Mouse (Mus musculus) neural tube, embryonic 13.5 days (tissue): Measurements from ENCODE around the gene Ly6g5b. TPM values are rescaled to one million over a fixed set of nuclear protein-coding genes. Genes with fewer than 3 reads are reported as not detected.

Experiments
- ATAC-seq: fragments of 200-750 bp; cut with Nextera tagmentation; 2 replicates; pipeline ENCODE4 v1.8.0; 2017; ENCODE audit warnings: low read depth, mild to moderate bottlenecking, moderate TSS enrichment, moderate library complexity
- H3K27ac ChIP-seq: fragments of 300-500 bp; sonication (generic); replicated peaks from 2 replicates; pipeline ENCODE4 v1.5.1; 2015; ENCODE audit warnings: moderate library complexity, mild to moderate bottlenecking, inconsistent platforms
- H3K27me3 ChIP-seq: fragments of 300-500 bp; sonication (generic); 2 replicates; pipeline ENCODE4 v1.6.1; 2015; ENCODE audit warnings: mild to moderate bottlenecking, inconsistent platforms
- H3K36me3 ChIP-seq: fragments of 300-500 bp; sonication (generic); 2 replicates; pipeline ENCODE4 v1.6.1; 2015; ENCODE audit warnings: mild to moderate bottlenecking, inconsistent platforms
- H3K4me1 ChIP-seq: fragments of 300-500 bp; sonication (generic); replicated peaks from 2 replicates; pipeline ENCODE4 v1.6.1; 2015; ENCODE audit warnings: inconsistent platforms
- H3K4me2 ChIP-seq: fragments of 300-500 bp; sonication (generic); 2 replicates; pipeline ENCODE4 v1.6.1; 2015; ENCODE audit warnings: inconsistent platforms, mild to moderate bottlenecking, moderate library complexity
- H3K4me3 ChIP-seq: fragments of 300-500 bp; sonication (generic); 2 replicates; pipeline ENCODE4 v1.5.1; 2015; ENCODE audit warnings: mild to moderate bottlenecking, inconsistent platforms
- H3K9ac ChIP-seq: fragments of 300-500 bp; sonication (generic); 2 replicates; pipeline ENCODE4 v1.6.1; 2015; ENCODE audit warnings: moderate library complexity, mild to moderate bottlenecking, inconsistent platforms
- H3K9me3 ChIP-seq: fragments of 300-500 bp; sonication (generic); 2 replicates; pipeline ENCODE4 v1.6.1; 2016; ENCODE audit warnings: inconsistent platforms
- WGBS: fragments of 180-500 bp; shearing (Covaris S2); methylation state at CpG from one replicate; pipeline ENCODE4 v1.1.7; 2015; 5-methylcytosine and 5-hydroxymethylcytosine counted together
- polyA plus RNA-seq: library from polyadenylated mRNA; unstranded; fragments of >200 nt; fragmentation: Nextera tagmentation; extraction: Ambion mirVana; gene quantifications from 2 replicates; pipeline ENCODE4 v1.2.1, GENCODE M21; 2015

The Ly6g5b gene
- 1.4 and 1.7 TPM in 2 replicates for polyA plus RNA-seq

DNA sequence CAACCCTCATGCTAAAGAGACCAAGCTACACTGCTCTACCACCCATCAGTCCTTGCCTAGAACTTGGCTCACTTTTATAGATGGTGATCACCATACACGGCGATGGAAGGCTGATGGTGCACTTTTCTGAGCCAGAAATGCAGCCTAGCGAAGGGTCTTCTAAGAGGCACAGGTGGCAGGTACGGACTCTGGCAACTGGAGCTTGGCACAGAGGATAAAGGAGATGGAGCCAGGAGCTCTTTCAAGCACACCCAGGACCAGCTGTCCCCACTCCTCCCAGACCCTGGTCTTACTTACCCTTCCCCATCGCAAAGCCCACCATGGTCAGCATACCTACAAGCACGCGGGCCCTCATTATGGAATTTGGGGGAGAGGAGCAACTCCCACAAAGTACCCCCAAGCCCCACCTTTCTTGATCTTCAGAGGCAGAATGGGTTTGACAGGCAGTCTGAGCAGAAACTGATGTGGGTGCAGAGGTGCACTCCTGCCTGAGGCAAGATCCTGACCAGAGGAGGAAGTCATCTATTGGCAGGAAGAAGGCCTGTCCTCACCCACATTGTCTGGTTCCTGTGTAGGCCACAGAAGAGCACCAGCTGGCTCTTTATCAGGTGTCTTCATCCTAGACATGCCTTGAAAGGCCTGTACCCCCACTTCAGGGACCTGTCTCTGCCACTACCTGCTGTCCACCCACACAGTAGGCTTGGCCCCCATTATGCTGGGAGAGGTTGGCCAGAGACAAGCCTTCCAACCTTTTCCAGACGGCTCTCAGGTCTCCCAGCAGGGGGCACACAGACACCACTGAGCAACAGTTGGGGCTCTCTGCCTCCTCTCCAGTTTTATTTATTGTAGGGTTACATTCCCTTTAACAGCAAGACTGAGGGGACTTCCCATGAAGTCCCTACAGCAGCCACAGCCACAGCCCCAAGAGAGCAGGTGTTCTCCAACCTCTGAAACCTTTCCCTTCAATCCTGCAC, at the start of gene Ly6g5b:
Gene Ly6g5b, minus strand, starts transcription at position 383 of the 974 bp plus-strand sequence.
- Histone ChIP-seq H3K36me3 (peaks cover 57% of the 10 kb centered on the region), H3K27me3 (no peaks in the 10 kb centered on the region), H3K4me2 (no peak within 1 kb of the TSS), H3K9ac (no peak within 1 kb of the TSS), H3K27ac (no peak within 1 kb of the TSS), H3K9me3 (no peaks in the 10 kb centered on the region), H3K4me3 (no peak within 1 kb of the TSS), H3K4me1 (peaks cover 9% of the 10 kb centered on the region)
- 86% methylated on average over 8 of the region's 8 CpGs for WGBS
- no peak for ATAC-seq

DNA sequence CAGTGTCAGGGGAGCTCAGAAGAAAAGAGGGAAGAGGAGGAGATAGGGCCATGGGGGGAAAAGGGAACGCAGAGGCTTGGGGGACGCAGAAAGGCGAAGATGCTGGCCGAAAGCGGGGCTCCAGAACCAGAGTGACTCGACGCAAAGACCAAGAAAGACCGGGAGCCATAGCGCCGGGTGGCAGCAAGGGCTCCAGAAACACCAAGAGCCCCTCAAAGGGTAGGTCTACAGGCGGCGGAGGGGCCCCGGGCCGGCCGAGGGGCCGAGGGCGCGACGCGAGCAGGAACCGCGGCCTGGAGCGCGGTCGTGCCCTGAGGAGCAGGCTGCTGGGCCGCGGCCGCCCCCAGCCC, 49.0 kb upstream of the Ly6g5b start:
- Histone ChIP-seq H3K27me3 (no peaks in the 10 kb centered on the region), H3K4me2 (peak overlapping the region; percentile 100), H3K36me3 (peaks cover 33% of the 10 kb centered on the region), H3K27ac (peak overlapping the region; percentile 98), H3K9me3 (no peaks in the 10 kb centered on the region), H3K4me1 (peaks cover 43% of the 10 kb centered on the region), H3K9ac (peak overlapping the region; percentile 100), H3K4me3 (peak overlapping the region; percentile 99)
- WGBS: 0% methylated on average over 20 of the region's 28 CpGs
- ATAC-seq: peak; percentile 1; the same call in 1 of the 2 replicates

DNA sequence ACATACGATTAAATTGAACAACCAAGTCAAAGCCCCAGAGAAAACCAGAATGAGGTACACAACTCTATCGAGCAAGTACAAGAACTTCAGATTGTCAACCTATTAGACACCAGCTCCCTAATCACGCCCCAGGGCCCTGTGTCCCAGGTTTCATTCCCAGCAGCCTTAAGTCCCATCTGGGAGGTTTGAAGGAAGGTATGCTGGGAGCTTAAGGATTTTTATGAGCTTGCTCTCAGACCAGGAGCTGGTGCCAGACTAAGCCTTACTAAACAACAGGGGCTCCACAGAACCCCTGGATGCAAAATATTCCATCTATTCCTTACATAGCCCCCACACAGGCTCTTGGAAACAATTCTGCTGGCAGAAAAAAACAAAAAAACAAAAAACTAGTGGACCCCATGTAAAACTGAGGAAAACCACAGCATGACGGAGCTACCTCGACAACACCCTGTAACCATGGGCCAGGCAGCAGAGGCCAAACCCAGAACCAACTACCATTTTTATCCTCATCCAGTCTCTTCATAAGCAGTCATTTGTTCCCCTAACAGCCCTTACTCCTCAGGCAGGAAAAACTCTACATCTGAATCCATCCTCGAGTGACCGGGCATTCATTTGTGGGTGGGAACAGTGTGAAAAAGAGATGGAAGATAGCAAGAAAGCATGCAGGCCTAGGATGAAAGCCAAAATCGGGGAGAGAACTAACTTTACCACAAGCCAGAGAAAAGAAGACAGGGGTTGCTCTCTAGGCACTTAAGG, 48.3 kb upstream of the Ly6g5b start:
- Histone ChIP-seq H3K9me3 (no peaks in the 10 kb centered on the region), H3K4me2 (peak overlapping the region; percentile 100), H3K4me3 (peak overlapping the region; percentile 99), H3K9ac (peak overlapping the region; percentile 100), H3K27ac (peak overlapping the region; percentile 98), H3K36me3 (peaks cover 40% of the 10 kb centered on the region), H3K27me3 (no peaks in the 10 kb centered on the region), H3K4me1 (peaks cover 43% of the 10 kb centered on the region)
- whole genome bisulfite sequencing: 12% methylated on average over 8 of the region's 8 CpGs
- ATAC-seq: no peak

DNA sequence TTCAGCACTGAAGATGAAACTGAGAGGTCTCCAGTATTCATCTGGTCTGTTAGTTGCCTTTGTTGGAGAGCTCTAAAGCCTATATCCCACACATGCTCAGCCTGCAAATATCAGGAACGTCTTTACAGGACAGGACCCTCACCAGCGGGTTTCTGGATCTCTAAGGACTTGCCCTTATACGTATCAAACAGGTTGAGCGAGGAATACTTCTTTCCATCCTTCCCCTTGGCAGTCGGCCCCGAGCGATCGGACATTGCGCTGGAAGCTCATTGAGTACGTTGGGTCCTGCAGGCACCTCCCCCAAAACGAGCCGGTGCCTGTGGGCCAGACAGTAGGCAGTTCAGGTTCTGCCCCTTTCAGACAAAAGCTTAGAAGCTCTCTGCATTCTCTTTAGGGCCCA, 47.5 kb upstream of the Ly6g5b start:
- H3K9me3 ChIP-seq: no peaks in the 10 kb centered on the region
- WGBS: 57% methylated on average over 12 of the region's 12 CpGs
- H3K4me3 ChIP-seq: peak overlapping the region; percentile 99
- no peaks in the 10 kb centered on the region for H3K27me3 ChIP-seq
- no peak overlapping the region for H3K27ac ChIP-seq
- peaks cover 47% of the 10 kb centered on the region for H3K36me3 ChIP-seq
- H3K9ac ChIP-seq: peak overlapping the region; percentile 100
- peak overlapping the region; percentile 100 for H3K4me2 ChIP-seq
- H3K4me1 ChIP-seq: peaks cover 43% of the 10 kb centered on the region
- ATAC-seq: no peak

DNA sequence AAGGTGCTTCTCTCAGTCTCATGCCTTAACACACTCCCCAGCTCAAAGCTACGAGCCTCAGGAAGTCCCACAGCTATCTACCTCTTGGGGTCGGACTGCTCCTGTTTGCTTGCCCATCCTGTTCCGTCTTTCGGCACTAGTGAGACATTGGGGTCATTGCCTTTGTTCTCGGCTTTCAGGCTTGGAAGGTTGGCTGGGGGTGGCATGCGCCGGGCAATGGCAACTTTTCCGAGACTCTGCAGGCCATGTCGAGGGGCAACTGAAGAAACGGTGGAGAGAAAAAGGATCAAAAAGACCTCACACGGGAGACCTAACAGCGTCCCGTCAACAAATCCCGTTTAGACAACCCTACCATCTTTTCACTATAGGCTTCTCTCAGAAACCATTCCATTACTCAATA, 46.9 kb upstream of the Ly6g5b start:
- peaks cover 54% of the 10 kb centered on the region for H3K36me3 ChIP-seq

DNA sequence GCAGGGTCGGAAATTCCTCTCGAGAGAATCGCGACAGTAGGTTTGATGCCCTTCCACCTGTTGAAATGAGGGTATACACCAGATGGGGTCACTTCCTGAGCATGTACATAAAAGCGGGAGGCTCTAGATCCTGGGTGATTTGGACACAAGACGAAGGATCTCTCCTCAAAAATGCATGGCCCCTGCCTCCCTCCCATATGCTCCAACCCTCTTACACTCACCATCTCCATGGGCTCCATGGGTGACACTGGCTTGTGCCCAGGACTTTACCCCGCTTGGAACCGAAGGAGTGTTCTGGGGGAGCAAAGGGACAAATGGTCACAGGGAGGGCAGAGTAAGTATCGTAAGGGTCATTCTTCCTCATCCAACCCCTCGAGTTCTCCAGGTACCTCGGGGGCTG, 46.2 kb upstream of the Ly6g5b start:
- Histone ChIP-seq H3K27me3 (no peaks in the 10 kb centered on the region), H3K4me1 (peaks cover 35% of the 10 kb centered on the region), H3K36me3 (peaks cover 61% of the 10 kb centered on the region), H3K27ac (no peak overlapping the region), H3K4me2 (peak overlapping the region; percentile 100; the same call in 1 of the 2 replicates), H3K9me3 (no peaks in the 10 kb centered on the region), H3K4me3 (peak overlapping the region; percentile 99; the same call in 1 of the 2 replicates), H3K9ac (peak overlapping the region; percentile 100; the same call in 1 of the 2 replicates)
- WGBS: 73% methylated on average over 11 of the region's 11 CpGs
- no peak for ATAC-seq

More for the DNA sequence above, 46.9 kb upstream of the Ly6g5b start:
- peaks cover 42% of the 10 kb centered on the region for H3K4me1 ChIP-seq
- no peak overlapping the region for H3K27ac ChIP-seq
- peak overlapping the region; percentile 99 for H3K4me3 ChIP-seq
- H3K4me2 ChIP-seq: peak overlapping the region; percentile 100
- 78% methylated on average over 14 of the region's 14 CpGs for WGBS
- no peak for ATAC-seq
- H3K9ac ChIP-seq: peak overlapping the region; percentile 100
- no peaks in the 10 kb centered on the region for H3K9me3 ChIP-seq
- H3K27me3 ChIP-seq: no peaks in the 10 kb centered on the region

DNA sequence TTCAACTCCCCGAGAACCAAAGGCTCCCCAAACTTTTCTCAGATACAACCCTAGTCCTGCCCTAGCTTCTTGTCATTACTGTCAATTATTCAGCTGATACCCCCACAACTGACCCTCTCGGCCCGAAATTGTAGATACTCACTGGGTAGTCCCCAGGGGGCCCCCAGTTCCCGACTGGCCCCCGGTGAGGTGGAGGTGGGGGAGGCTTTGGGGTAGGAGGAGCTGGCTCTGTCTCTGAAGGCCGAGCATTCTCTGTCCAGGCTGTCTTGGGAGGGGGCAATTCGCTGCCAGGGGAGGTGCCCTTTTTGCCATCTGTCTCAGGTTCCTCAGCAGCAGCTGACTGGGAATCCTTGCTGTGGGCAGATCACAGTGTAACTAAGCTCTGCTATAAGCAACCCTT, 44.4 kb upstream of the Ly6g5b start:
- peaks cover 28% of the 10 kb centered on the region for H3K4me1 ChIP-seq
- no peak overlapping the region for H3K9ac ChIP-seq
- H3K4me3 ChIP-seq: no peak overlapping the region
- no peak overlapping the region for H3K4me2 ChIP-seq
- H3K27ac ChIP-seq: no peak overlapping the region
- H3K36me3 ChIP-seq: peaks cover 78% of the 10 kb centered on the region
- ATAC-seq: no peak
- no peaks in the 10 kb centered on the region for H3K9me3 ChIP-seq
- 81% methylated on average over 7 of the region's 7 CpGs for WGBS
- H3K27me3 ChIP-seq: no peaks in the 10 kb centered on the region

DNA sequence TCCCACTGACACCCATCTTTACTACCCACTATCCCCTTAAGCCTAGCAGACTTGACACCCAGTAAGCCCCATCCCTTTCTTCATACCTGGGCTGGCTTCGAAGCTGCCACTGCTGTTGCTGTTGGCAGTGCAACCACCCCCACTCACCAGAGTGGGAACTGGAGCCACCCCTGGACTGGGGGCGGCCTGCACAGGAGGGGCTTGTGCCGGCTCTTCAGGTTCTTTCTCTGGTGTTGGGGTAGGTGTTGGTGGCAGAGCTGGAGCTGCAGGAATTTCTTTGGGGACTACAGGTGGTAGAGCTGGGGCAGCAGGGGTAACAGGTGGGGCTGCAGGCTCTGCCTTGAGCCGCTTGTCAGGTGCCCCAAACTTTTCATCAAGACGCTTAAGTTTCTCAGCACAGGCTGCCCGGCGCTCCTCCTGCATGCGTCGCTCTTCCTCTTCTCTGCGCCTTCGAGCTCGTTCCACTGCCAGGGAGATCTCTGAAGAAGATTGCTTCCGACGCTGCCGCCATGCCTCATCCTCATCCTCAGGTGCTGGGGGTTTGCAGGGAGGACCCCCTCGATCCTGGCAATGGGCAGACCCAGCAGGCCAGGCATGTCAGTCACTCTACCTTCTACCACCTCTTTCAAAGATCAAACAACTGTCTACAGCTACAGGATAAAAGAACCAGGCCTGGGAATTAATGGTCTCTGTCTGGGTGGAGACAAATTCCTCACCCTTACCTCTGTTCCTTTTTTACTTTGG, 43.8 kb upstream of the Ly6g5b start:
- no peak for ATAC-seq

DNA sequence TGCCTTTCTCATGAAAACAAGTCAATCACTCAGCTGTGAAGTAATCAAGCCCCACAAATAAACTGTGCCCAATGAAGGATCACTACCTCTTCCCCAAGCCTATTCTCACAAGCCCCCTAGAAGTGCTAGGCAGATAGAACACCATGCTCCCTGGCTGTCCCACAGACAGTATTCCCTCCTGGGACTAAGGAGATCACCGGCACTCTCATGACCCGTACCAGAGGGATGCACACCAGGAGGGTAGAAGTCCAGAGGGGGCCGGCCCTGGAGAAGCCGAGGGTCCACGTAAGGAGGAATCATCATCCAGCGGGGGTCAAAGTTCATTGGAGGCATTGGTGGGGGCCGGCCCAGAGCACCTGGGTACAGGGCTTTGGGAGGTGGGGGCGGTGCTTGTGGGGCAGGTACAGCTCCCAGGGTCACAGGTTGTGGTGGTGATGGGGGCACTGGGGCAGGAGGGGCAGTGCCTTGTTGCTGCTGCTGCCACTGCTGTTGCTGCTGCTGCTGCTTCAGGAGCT, 42.5 kb upstream of the Ly6g5b start:
- 90% methylated on average over 8 of the region's 8 CpGs for WGBS
- no peak for ATAC-seq

More for the DNA sequence above, 43.8 kb upstream of the Ly6g5b start:
- Histone ChIP-seq H3K27ac (no peak overlapping the region), H3K9me3 (no peaks in the 10 kb centered on the region), H3K4me3 (no peak overlapping the region), H3K36me3 (peaks cover 85% of the 10 kb centered on the region), H3K4me2 (no peak overlapping the region), H3K9ac (no peak overlapping the region), H3K27me3 (no peaks in the 10 kb centered on the region), H3K4me1 (peaks cover 28% of the 10 kb centered on the region)
- WGBS: 95% methylated on average over 16 of the region's 16 CpGs

DNA sequence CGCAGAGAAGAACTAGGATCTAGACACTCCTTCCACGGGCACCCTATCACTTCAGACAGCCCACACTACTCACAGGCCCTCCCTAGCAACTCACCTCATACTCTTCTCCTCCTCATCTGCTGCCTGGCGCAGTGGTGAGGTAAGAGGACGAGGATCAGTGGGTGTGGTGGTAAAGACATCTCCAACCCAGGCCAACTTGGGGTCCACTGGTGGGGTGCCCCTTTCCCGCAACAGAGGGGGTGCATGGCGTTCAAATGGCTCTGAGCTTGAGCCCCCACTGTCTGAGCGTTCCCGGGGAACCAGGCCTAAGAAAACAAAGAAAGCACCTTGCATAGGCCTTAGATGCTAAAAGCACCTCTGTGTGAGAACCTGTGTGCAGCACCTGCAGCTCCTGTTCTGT, 42.0 kb upstream of the Ly6g5b start:
- Histone ChIP-seq H3K4me1 (peaks cover 15% of the 10 kb centered on the region), H3K27ac (no peak overlapping the region), H3K9ac (no peak overlapping the region), H3K36me3 (peaks cover 100% of the 10 kb centered on the region), H3K27me3 (no peaks in the 10 kb centered on the region), H3K9me3 (no peaks in the 10 kb centered on the region), H3K4me3 (no peak overlapping the region), H3K4me2 (no peak overlapping the region)
- ATAC-seq: no peak
- WGBS: 96% methylated on average over 8 of the region's 8 CpGs

More for the DNA sequence above, 42.5 kb upstream of the Ly6g5b start:
- H3K36me3 ChIP-seq: peaks cover 98% of the 10 kb centered on the region
- no peak overlapping the region for H3K9ac ChIP-seq
- no peak overlapping the region for H3K4me3 ChIP-seq
- H3K27me3 ChIP-seq: no peaks in the 10 kb centered on the region
- no peak overlapping the region for H3K27ac ChIP-seq
- peaks cover 19% of the 10 kb centered on the region for H3K4me1 ChIP-seq
- no peak overlapping the region for H3K4me2 ChIP-seq
- no peaks in the 10 kb centered on the region for H3K9me3 ChIP-seq

DNA sequence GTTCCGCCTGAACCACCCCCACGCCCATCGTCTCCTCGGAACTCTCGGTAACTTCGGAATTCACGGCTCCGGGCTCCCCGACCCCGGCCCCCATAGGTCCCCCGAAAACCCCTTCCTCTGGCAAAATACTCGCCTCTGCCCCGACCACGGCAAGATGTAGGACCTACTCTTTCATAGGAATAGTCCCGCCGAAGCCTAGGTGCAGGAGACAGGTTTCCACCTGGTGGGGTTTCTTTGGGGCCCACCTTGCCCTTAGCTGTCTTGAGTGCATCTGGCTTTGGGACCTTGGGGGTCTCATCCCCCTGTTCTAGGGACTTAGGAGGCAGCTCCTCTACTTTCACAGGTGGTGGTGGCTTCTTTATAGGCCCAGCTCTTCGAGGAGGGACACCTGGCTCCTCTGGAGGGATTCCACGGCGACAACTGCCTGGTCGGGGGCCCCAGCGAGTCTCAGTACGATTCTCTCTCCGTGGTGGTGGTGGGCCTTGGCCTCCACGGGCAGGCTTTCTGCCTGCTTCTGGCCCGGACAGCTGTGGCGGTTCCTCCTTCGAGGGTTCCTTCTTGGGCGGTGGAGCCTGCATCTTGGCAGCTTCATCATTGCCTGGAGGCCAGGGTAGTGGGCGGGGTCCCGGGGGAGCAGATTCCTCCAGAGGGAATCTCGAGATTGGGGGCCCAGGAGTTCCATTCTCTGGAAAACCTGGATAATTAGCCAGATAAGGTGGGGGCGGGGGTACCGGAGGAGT, 41.4 kb upstream of the Ly6g5b start:
- Histone ChIP-seq H3K4me1 (peaks cover 8% of the 10 kb centered on the region), H3K36me3 (peaks cover 99% of the 10 kb centered on the region), H3K4me2 (no peak overlapping the region), H3K9ac (no peak overlapping the region), H3K4me3 (no peak overlapping the region), H3K27me3 (no peaks in the 10 kb centered on the region), H3K27ac (no peak overlapping the region), H3K9me3 (no peaks in the 10 kb centered on the region)
- 92% methylated on average over 33 of the region's 33 CpGs for WGBS
- no peak for ATAC-seq
